Mouse (Mus musculus) gastrocnemius, adult 18-20 months (tissue): Measurements from ENCODE around the gene S100pbp. TPM values are rescaled to one million over a fixed set of nuclear protein-coding genes. Genes with fewer than 3 reads are reported as not detected.

Experiments used
- DNase-seq: peaks from one replicate; pipeline ENCODE4 v3.0.0; 2021; ENCODE audit warnings: low spot score
- total RNA-seq, 2 experiments: library from RNA; stranded (reverse); gene quantifications; 2 replicates each; pipeline ENCODE4 v1.2.3; 2021

Gene S100pbp
- total RNA-seq, 2 experiments from 2014 or later = 2.9 to 4.1 TPM

DNA sequence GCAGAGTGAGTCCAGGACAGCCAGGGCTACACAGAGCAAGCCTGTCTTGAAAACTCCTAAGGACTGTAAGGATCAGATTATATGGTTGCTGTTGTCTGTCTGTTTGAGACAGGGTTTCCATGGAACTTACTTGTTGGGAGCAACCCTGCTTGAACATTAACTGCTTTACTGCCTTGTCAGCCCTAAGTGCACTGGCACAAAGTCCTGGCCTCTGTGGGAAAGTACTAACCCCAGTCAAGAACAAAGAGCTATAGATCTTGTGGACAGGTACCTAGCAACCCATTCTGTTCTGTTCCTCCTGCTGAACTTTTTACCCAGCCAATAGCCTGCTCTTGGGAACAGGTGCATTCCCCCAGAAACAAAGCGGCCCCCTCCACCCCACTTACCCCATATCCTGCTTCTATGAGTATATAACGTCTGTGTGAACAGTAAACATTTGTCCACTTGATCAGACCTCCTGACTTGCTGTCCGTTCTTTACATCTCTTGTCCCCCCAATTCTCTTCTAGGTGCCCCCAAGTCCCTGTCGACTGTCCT lies 38.2 kb downstream of the S100pbp start:
- DNase-seq = no peak

DNA sequence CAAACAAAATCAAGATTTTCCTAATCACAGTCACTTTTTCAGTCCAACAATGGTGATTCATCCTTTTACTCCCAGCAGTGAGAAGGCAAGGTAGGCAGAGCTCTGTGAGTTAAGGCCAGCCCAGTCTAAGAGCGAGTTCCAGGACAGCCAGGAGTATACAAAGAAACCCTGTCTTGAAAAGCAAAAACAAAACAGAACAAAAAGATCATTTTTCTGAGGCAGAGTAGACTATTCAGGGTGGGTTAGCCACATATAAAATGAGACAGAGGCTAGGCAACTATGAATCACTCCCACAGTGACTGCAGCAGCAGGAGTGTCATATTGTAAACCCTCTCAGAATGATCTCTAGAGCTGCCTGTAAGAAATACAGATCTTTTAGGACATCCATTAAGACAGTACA lies 40.2 kb downstream of the S100pbp start:
- DNase-seq = no peak

DNA sequence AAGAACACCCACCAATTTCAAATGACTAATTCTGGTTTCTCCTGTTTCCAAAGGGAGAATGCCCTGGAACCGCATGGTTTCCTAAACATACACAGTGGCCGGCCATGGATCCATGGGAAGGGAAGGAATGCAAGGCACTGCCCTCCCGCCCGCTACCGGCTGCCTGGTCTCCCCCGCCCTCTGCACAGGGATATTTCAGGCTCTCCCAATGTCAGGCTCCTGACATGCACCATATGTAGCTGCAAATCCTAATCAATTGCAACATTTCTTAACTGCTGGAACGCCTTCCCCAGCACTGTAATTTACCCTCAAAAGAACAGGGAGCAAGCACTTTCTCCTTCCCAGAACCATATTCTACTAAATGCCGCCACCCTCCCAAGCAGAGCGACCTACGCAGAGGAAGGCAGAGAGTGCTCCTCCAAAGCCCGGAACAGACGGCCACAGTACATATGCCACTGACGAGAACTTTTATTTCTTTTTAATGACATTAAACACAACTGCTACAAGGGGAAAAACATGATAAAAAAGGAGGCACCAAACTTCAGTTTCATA lies 41.9 kb downstream of the S100pbp start:
- no peak for DNase-seq

DNA sequence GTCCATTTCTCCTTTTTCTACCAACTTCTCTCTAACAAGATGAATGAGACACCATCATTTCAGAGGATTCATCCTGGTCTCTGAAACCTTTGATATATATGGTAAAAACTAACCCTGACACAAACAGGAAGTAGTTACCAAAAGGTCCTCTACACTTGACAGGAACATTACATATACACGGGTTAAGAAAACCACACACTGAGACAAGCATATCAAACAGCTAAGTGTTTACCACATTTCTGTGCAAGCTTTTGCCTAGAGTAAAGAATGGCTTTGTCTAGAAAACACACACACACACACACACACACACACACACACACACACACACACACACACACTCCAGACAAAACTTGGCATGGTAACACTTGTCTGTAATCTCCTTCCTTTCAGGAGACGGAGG lies 43.1 kb downstream of the S100pbp start:
- DNase-seq = no peak

DNA sequence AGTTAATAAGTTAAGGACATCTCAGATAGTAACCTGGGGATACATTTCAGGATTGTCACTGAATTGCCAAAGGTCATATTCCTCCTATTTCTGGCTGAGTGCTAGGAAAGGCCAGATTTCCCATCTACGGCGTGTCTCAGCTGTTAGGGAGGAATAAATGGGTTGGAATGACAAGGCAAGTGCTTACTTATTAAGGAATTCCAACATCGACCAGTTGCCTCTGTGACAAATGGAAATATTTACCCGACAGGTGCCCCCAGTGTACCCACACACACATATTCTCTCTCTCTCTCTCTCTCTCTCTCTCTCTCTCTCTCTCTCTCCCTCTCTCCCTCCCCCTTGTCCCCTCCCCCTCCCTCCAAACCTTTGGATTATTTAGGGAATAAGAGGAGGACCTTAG lies 43.6 kb downstream of the S100pbp start:
- no peak for DNase-seq

DNA sequence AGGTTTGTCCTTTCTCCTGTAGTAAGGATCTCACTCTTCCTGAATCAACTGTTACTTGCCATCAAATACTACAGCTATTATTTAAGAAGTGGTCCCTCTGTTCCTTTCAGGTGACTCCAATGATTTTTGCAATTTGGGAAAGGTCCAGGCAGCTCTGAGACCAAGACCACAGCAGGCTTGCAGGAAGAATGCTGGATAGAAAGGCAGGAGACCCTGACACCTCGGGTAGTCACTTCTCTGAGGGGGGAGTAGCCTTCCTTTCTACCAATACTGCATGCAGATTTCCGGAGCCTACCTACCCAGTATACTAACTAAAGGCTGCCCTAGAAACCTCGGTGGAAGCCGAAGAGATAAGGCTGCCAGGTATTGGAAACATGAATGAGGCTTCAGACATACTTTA lies 44.1 kb downstream of the S100pbp start:
- DNase-seq = no peak

DNA sequence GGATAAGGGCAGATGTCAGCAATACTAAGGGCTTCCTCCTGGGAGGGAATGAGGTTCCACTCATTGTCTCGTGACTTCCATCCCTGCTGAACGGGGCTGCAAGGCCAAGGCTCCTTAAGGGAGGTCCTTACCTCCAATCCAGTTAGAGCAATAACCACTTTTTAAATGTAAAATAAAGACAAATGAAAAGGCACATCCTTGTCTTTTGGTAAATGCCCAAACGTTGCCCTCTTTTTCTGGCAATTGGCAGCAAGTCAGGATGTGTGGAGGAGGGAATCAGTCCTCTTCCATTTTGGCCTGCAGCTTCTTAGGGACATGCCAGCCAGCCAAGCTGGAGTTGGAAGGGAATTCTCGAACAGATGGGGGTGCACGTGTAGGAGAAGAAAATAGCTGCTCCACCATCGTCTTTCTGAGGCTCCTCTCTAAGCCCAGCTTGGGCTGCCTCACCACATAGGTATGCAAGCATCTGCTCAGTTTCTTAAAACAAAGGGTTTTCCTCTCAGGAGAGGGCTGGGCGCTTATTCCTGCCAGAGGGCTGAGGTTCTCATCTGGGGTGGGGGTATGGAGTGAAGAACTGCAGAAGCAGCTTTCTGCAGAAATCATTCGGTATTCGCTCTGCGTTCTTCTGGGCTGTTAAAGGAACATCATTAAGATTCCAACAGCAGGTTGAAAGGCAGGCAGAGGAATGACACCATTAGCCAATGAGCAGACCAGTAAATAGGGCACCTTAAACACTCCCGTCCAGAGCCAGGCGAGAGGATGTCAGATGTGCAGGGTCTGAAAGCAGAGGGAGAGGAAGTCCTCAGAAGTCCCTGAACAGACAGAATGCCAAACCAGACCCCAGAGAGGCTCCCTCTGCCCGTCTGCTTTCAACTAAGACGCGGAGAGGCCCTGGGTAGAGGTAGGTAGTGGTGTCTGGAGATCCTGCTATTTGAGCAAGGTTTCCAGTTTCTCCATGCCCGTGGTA lies 44.8 kb downstream of the S100pbp start:
- no peak for DNase-seq

DNA sequence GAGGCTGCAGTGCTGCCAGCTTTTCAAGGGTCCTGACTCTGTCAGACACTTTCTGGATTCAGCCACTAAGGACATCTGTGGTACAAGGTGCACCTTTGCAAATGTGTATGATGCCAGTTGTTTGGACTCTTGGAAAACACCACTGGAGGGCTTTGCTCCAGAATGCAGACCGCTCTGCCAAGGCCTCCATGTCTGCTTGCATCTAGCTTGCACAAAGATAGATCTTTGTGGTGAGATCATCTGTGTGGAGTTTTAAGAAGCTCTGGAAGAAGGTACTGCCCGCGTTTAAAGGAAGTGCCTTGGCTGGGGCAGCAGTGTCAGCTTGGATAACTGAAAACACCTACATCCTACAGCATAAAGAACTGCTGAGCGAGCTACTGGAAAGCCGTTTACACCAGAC lies 46.0 kb downstream of the S100pbp start:
- no peak for DNase-seq

DNA sequence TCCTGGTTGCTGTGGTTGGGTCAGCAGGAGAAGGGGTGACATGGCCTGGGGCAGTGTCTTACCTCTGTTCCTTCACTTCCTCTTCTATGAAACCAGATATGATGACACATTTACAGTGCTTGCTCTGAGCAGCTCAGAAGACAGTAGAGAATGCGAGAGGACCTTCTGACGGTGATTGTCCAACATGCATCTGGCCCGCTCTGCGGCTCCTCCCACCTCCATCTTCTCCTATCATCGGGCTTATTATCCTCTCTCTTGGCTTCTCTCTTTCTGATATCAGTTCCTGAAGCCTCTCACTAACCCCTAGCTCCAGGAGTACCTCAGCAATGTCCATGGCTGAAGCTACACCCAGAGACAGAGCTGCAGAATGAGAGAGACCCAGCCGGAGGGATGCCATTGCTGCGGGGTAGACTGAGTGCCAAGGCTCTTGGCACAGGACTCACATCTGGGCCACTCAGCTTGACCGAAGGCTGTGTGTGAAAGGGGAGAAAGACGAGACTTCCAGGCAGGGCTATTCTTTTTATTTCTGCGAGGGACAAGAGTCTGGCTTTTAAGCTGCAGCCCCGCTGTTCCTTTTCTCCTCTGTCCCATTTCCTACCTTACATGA lies 47.0 kb downstream of the S100pbp start:
- DNase-seq = no peak

DNA sequence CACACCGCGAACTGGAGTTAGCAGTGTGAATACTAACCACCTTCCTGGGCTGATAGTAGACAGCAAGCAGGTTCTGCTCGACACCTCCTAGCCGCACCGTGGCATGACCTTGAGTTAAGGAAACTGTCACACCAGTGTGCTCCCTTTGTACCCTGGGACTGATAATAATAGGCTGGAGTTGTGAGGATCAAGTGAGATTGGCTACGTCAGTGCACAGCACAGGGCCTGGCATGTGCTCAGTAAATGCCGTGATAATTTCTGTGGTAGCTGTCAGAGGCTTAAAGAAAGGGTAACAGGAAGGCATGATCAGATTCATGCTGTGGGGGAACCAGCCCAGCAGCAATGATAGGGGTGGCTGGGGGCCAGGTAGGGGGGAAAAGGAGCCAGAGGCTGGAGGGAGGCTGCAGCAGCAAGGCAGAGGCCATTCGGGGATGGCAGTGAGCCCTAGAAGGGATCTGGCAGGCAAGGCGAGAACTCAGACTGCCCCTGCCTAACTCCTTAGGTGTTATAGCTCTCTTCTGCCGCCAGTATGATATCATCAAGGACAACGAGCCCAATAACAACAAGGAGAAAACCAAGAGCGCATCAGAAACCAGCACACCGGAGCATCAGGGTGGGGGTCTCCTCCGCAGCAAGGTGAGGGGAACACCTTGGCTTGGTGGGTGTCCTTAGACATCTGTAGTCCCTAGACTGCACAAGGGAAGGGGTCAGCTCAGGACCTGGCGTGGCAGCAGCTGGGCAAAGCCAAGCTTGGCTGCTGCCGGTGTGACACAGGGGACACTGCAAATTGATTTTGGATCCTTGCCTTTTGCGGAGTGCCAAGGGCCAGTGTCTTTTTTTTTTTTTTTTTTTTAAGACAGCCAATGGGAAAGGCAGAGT lies 47.7 kb downstream of the S100pbp start:
- no peak for DNase-seq

DNA sequence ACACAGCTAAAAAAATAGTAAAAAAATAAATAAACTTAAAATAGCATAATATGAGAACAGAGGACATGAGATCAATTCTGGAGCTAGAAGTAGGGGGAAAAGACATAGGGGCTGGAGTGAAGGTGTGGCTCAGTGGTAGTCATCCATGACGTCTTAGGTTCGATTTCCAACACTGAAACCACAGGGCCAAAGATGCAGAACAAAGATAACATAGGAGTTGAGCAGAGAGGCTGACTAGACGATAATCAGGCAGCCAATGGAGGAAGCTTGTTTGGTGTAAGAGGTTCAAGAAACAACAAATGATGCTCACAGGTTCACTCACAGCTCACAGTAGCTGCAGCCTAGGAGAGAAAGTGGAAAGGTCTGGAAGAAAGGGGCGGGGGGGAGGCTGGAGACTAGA lies 48.7 kb downstream of the S100pbp start:
- no peak for DNase-seq

DNA sequence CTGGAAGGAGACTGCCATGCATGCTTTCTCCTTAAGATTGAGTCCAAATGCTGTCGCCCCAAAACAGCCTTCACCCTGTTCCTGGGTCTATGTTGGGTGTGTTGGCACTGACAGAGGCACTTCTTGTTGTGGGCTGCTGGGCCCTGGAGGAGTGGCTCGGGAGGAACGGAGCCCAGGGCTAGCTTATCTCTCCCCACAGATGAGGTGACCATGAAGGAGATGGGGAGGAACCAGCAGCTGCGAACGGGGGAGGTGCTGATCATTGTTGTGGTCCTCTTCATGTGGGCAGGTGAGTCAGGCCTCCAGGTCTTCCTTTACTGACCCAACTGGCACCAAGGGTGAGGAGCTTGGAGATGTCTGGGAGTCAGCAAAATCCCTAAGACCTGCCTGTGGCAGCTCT lies 49.9 kb downstream of the S100pbp start:
- DNase-seq = no peak

DNA sequence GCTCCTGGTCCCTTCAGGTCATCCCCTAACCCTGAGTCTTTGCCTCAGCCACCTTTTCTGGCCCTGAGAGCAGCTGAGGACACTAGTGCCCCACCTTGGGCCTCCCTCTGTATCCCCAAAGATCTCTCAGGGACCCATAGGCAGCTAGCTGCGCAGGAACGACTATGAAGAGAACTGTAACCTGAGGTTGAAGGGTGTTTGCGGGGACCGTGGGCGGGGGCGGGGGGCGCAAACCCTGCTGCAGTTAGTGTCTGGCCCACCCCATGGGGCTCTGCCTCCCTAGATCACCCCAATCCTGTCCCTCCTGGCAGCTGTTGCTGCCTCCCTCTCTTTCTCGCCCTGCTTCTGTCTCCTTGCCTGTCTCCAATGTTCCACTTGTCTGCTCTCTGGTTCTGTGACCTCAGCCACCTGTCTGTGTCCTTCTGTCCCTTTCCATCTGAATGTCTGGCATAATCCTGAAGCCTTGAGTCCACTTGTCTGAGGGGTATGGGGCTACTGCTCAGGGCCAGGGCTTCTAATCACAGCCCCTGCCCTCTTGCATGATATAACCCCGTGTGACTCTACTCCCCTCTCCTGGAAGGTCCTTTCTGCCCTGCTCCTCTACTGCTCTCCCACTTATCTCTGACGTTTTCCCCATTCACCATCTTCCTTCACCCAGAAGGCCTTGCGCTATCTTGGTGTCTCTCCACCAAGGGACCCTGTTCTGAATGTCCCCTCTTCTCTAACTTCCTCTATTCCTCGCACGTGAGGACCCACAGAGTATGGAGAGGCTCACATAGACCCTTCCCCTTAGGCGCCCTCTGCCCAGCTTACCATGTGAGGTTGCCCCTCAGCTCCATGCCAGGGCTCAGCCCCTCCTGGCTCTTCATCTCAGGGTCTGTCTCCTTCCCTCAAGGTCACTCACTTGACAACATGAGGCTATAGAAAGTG lies 51.9 kb downstream of the S100pbp start:
- no peak for DNase-seq

DNA sequence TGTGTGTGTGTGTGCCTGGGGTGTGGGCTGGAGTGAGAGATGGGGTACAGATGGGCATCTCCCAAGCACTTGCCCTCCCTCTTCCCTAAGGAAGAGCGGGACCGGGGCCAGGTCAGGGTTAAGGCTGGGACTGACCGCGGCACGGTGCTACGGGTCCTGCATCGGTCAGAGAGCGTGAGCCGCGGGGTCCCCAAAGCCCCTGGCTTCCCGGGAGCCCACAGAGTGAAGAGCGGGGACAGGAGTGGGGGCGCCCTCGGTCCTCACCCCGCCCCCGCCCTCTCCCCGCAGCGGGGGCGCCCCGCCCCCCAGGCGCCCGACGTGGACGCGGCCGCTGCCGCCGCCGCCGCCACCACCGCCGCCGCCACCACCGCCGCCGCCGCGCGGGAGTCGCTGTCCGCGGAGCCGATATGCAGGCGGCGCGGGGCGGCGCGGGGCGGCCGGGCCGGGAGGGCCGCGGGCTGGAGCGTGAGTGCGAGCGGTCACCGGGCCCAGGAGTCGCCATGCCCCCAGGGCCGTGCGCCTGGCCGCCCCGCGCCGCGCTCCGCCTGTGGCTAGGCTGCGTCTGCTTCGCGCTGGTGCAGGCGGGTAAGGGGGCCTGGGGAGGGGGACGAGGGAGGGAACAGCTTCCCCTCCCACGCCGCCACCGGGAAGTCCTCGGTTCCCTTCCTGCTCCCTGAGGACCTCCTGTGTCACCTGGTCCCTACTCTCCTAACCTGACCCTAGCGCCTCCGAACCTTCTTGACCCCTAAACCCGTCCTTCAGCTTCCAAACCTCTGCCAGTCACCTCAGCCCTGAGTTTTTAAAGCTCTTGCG lies 52.7 kb downstream of the S100pbp start, which contains the start of gene Fndc5:
Fndc5 (plus strand) TSS at position 421 of the 813 bp plus-strand sequence.
- no peak for DNase-seq

DNA sequence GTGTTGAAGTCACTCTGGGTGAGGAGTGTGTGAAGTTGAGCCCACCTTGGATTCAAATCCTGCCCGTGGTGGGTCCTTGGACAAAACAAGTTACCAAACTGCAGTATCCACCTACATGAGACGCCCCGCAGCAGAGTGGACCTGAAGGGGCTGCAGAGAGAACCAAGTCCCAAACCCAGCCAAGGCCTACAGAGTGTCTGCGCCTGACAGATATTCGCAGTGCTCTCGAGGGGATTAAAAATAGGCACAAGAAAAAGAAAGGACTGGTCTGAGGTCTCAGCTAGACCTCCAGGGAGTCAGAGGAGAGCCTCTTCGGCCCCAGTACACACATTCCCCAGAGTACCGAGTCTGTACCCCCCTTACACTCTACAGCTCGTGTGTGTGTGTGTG lies 53.3 kb downstream of the S100pbp start:
- no peak for DNase-seq

DNA sequence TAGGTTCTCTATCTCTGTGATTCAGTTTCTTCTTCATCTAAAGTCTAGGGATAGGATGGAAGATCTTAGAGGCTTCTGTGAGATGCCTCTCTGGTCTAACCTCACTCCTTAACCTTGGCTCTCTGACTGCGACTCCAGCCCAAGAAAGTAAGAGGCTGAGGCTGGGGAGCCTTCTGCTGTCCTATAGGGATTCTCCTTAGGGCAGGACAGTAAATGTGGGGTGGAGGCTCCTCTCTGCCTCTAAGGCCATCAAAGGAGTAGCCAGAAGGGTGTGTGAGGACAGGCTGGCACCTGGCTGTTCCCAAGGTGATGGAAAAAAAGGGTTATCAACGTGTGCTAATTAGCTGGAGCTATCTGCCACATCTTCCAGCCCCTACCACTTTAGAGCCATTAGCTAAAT lies 53.9 kb downstream of the S100pbp start:
- DNase-seq = no peak

DNA sequence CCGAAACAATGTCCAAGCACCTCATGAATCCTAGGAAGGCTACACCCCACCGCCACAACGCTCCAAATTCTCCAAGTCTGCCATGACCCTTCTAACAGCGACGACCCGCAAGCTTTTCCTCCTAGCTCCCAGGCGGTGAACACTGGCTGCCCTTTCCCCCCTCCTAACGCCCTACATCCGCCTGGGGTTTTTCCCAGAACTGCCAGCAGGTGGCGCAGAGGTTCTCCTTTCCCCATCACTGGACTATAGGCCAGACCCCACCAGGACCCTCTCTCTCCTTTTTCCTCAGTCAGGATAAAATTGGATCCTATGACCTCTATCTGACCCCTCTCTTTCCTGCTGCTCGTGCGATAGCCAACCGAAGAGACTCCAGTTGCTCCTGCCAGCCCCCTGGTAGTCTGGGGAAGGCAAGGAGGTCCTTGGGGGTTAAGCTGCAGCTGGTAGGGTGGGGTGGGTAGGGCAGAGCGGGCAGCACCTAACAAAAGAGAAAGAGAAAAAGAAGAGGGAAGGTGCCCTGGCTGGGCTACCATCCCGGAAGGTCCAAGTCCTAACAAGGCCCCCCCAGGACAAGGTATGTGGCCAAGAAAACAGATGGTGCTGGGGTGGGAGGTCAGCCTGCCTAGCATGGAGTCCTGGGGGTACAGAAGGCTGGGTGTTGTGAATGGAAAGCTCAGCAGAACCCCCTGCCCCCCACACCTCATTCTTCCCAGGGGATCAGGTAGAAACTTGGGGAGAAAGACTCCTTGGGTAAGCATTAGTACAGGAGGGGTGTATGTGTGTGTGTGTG lies 54.5 kb downstream of the S100pbp start:
- peak; percentile 69 for DNase-seq

DNA sequence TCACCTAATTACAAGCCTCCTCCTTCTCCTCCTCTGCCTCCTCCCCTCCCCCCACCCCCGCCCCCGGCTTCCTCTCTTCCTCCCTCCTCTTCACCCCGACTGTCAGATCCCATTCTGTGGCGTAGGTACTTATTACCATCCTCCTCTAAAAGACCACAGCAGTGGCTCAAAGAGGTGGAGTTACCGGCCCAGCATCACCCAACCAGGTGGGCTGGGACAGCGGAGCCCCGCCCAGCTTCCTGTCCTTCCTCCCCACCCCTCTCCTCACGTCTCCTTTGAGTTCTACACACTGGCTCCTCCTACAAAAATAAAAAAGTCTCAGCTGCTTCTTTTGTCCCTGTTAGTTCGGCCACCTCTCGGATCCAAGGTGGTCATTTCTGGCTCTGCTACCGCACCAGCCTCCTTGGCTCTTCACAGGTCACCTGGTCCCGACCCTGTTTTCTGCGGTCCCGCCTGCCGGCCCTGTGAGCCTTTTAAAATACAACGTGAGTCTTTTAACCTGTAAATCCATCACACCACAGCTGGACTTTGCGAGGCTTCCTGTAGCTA lies 58.7 kb downstream of the S100pbp start:
- no peak for DNase-seq
